Mouse (Mus musculus) urinary bladder, postnatal 36 days (tissue): Measurements from ENCODE around the gene Arf5.

ENCODE experiments used
- DNase-seq, 2 experiments: peaks; one replicate each; pipeline ENCODE4 v3.0.0; 2022; ENCODE audit warnings: low spot score in 2 of 2, mixed read lengths in 1 of 2

Gene Arf5

DNA sequence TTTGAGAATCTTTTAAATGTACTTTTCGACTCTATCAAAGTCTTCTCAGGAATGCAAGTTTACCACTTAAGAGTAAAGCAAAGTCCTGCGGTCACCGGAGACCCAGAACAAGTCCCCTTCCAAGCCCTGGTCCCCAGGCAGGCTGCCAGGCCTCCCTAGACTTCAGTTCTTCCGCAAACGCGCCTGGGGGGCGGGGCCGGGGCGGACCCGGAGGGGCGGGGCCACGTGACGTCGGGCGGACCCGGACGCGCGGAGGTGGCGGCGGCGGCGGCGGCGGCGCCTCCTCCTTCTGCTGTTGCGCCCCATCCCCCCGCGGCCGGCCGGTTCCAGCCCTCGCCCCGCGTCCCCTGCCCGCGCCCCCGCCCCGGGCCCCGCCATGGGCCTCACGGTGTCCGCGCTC, at the start of gene Arf5:
Arf5 (plus strand) TSS at position 248 of the 400 bp plus-strand sequence.
- peak; percentile 94 to 95 for DNase-seq

- DNase-seq = no peak
Measured at GRCm38 (mm10) chr6:28381983-28382382, 41.4 kb upstream of the Arf5 start.

DNA sequence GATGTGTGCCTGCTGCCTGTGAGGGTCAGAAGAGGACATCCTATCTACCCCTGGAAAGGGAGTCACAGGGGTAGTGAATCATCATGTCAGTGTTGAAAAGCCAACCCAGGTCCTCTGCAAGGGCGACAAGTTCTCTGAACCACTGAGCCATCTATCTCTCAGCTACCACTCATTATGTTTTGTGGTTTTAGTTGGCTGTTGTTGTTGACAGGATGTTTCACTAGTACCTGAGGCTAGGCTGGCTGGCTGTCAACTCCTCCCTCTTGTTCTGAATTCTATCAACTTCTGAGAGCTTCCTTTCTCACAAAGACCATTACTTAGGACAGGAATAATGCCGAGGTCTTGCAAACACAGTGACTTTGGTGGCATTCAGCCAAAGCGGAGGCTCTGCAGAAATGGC, 38.2 kb upstream of the Arf5 start:
- DNase-seq = no peak

DNA sequence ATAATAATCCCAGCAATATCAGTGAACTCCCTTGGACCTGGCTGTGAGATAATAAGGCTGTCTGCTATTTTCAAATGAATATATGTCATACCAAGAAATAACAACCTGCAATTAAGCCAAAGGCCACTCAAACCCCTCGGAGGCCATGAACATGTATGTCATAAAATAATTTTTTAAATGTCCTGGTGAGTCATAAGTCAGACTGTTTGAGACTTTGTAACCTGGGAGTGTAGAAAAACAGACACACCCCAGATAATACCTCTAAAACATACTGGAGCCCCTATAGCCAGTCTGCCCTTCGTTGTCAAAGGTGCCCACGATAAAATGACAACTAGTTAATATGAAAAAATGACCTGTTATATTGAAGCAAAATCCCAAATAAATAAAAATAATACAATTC, 34.3 kb upstream of the Arf5 start:
- DNase-seq = no peak

DNA sequence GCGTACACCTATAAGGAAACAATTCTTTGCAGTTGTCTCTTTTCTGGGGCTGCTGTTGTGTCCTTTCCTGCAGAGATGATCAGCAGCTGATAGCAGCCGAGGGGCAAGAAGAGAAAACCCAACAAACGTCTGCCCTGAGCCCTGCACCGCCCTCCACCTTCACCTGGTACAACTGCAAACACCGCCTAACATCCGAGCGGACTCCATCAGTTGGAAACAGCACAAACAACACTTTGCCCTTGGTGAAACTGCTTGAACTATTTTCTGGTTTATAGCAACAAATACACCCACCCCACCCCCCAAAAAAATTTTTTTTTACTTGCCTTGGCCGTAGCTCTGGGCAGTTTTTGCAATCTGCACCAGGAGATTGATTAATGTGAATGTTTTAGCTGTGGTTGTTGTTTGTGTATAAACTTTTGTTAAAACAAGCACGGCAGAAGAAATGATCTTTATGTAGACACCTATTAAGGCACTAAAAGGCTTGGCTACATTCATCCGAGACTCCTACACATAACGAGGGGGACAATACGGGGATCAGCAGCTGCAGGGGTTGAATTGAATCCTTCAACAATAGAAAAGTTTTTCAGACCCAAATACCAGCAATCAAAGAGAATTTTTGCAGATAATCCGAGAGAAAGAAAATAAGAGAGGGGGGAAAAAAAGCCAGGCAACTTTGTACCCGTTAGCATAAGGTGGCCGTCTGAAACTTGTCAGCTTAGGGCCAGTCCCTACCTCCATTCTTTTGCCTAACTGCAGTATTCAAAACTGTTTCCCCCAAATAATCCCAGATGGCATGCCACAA, 27.1 kb upstream of the Arf5 start:
- no peak for DNase-seq

DNA sequence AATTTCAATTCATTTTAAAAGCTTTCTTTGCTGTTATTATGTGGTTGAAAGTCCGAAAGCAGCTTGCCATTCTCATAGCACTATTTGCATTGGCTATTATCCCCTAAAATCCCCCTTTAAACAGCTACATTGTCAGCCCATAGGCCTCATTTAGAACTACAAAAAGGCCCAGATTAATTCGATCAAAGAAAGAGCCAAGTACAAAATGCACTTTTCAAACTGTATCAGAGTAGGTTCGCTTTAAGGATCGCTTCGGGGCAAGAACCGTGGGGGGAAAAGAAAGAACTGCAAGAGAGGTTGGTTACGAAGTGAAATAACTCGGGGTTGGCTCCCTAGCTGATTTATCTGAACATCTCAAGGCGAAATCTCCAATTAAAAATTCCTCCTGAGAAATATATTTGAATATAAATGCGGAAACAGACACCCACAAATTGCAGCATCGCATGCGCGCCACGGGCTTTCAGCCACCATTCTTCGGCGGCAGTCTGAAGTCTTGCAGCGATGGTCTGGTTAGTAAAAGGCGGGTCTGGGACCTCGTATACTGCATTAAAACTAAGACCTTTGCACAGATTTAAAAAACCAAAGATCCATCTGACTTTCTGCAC, 26.4 kb upstream of the Arf5 start:
- DNase-seq = no peak

DNA sequence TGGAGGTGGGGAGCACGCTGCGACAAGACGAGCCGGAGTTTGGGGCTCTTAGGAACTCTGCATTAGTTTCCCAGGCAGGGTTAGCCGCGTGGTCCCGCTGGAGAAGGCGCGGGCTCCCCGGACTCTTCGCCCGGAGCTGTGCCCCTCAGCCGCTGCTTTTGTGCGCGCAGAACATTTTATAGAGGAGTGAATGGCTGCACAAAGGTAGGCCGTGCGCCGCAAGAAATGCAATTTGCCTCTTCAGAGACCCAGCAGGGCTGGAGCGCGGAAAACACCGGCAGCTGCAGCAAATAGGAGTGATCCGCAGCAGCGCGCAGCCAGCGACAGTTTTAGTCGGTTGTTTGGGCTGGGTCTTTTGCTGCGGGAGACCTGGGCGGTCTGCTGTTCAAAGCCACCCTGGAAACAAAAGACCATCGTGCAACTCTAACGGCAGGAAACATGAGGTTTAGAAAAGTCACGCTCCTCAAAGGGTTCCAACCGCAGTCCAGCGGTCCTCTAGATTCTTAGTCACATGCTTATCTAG, 25.6 kb upstream of the Arf5 start, which contains the start of gene Zfp800:
Zfp800 (minus strand) TSS at position 325 of the 523 bp plus-strand sequence.
- DNase-seq = no peak

DNA sequence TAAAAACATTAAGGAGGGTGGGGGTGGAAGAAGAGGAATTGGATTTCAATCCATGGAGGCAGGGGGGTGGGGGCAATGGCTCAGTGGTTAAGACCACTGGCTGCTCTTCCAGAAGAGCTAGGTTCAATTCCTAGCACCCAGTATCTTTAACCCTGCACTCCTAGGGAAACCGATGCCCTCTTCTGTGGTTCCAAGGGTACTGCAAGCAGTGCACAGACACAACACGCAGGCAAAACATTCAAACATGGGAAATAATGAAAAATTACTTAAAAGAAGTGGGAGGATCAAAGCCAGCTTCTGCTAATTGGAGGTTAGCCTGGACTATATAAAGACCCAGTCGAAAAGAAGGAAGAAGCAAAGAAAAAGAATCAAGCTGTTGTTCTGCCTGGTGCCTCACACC, 24.6 kb upstream of the Arf5 start:
- DNase-seq = no peak

DNA sequence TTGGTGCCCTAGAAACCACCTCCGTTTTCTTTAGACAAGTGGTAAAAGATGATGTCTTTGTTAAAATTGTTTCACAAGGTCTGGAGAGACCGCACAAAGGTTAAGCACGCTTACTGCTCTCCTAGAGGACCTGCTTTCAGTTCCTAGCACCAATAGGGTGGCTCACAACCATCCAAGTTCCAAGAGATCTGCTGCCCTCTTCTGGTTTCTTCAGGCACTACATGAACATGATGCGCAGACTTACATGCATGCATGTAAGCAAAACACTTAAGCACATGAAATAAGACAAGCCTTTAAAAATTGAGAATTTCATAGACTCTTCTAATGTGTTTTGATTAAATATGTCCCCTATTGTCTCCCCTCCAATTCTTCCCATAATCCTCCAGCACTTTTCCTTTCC, 23.6 kb upstream of the Arf5 start:
- no peak for DNase-seq

- DNase-seq = no peak
Measured at GRCm38 (mm10) chr6:28410053-28410452, 13.3 kb upstream of the Arf5 start.

DNA sequence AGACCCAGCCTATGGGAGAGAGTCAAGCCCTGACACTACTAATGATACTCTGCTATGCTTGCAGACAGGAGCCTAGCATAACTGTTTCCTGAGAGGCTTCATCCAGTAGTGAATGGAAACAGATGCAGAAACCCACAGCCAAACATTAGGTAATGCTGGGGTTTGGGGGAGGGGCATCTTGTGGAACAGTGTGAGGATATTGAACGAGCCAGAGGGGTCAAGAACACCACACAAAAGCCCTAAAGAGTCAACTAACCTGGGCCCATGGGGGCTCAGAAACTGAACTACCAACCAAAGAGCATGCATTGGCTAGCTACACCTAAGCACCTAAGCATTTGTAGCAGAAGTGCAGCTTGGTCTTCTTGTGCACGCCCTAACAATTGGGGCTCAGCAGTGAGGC, 12.1 kb upstream of the Arf5 start:
- no peak for DNase-seq

- DNase-seq = no peak
Measured at GRCm38 (mm10) chr6:28416981-28417380, 6.4 kb upstream of the Arf5 start.

DNA sequence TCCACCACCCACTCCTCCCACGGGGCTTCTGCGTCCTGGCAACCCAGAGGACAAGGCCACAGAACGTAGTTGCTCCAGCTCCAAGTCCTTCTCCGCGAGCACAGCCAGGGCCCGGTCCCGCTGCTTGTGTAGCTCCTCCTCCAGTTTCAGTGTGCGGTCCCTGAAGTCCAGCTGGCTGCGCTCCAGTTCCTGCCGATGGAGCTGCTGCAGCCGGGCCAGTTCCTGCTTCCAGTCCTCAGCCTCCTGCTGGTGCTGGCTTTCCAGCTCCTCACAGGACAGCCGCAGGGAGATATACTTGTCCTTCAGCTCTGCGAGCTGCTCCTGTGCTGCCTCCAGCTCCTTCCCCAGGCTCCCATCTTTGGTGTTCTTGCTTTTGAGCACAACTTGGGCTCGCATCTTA, 4.9 kb upstream of the Arf5 start:
- peak in 1 of 2 experiments; percentile 84 for DNase-seq

GRCm38 (mm10) chr6:28419673-28420072, 3.7 kb upstream of the Arf5 start:
- no peak for DNase-seq

- DNase-seq = no peak
Measured at GRCm38 (mm10) chr6:28420361-28420760, 3.0 kb upstream of the Arf5 start.

DNA sequence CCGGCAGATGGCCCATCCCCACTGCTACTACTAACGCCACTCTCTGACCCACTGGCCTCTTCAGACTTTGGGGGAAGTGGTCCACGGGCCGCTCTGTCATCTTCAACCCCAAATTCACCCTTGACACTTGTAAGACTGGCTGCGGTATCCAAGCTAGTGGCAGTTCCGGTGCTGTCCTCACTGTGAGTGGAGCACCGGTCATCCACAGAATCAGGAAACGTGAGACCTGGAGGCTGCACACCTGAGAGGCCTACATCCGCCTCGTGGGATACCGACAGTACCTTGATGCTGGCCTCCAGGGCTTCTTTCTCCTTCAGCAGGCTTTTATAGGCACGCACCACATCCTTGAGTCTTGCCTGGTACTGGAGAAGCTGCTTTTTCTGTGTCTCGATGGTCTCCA, 2.5 kb upstream of the Arf5 start:
- DNase-seq = no peak

GRCm38 (mm10) chr6:28421469-28422000, 1.8 kb upstream of the Arf5 start:
- peak; percentile 98 for DNase-seq

DNA sequence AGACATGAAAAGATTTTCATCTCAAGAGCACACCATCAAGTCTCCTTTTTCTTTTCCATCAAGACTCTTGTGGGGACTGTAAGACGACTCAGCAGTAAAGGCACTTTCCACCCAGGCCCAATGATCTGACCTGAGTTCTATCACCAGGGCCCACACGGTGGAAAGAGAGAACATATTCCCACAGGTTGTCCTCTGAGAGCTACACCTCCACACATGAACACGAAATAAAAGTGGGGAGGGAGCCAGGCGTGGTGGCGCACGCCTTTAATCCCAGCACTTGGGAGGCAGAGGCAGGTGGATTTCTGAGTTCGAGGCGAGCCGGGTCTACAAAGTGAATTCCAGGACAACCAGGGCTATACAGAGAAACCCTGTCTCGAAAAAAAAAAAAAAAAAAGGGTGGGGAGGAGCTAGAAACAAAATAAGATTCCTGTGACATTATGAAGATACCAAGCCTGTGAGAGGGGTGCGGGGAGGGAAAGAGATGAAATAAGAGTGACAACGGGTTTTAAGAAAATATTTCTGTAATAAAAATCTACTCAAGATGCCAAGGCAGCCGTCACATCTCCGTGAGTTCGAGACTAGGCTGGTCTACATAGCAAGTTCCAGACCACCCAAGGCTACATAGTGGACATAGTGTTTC, 589 bp upstream of the Arf5 start:
- no peak for DNase-seq

DNA sequence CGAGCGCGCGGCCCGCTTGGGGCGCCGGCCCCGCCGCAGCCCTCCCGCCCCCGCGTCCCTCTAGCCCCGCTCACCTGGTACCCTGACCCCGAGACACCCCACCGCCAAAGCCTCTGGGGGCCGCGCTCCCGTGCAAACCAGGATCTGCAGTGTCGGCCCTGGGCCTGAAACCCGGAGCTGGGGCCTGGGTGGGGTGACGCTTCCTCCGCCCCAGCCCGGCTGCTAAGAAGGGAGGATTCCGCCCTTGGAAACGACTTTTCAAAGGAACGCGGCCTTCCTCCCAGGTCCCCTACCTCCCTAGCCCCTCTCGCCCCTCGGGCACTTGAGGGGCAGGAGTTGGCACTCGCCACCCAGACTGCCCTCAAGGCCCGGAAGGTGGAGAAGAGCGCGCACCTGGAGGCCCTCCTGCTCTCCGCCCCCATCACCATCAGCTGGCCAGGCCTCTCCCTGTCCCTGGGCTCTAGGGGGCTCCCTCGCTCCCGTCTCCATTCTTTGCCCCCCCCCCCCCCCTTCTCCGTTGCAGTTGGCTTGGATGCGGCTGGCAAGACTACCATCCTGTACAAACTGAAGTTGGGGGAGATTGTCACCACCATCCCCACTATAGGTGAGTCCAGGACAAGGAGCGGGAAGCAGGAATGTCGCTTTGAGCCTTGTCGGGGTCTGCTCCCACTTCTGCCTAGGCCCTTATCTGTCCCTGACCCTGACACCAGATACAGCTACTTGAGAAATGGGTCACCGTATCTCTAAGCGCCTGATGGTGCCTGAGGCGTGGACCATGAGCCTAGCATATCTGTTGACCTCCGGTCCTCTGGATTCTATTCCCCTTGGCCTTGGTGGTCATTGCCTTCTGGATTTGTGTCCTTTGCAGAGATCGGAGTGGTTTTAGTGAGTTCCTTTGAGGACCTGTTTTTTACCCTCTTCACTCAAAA, 671 bp downstream of the Arf5 start:
- peak; percentile 44 to 53 for DNase-seq

DNA sequence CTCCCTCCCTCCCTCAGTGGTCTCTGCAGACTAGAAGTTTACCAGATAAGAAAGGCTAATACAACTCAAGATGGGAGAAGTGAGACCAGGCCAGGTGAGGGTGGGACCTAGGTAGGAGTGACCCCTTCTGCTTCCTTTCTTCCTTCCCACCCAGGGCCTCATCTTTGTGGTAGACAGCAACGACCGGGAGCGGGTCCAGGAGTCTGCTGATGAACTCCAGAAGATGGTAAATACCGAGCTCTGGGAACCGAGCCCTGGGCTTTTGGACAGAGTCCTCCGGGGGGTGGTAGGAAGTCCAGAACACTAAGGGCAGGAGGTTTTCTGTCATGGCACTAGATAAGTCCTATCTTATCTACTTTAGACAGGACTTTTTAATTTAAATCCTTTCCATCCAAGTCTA, 1.7 kb downstream of the Arf5 start:
- no peak for DNase-seq

- no peak for DNase-seq
Measured at GRCm38 (mm10) chr6:28427096-28427839, 3.9 kb downstream of the Arf5 start, which contains the start of gene Fscn3. Gene Fscn3 (plus strand): TSS chr6:28427789.
